Mouse (Mus musculus) left cerebral cortex, postnatal 25 days (tissue): ENCODE results near the gene Tnpo1. TPM values are rescaled to one million over a fixed set of nuclear protein-coding genes. Genes with fewer than 3 reads are reported as not detected.

Experiments
- DNase-seq, 2 experiments: peaks; one replicate each; pipeline ENCODE4 v3.0.0; 2022; ENCODE audit warnings: low spot score in 2 of 2, mixed read lengths in 1 of 2
- intact Hi-C: fragments of 180-260 bp; cut with DNase I; formaldehyde crosslinking; loops from one replicate; pipeline ENCODE4 v1.15.1; 2025
- total RNA-seq, 2 experiments: library from RNA; stranded (reverse); gene quantifications; 2 replicates each; pipeline ENCODE4 v1.2.3; 2021

The Tnpo1 gene
- total RNA-seq, 2 experiments from 2014 or later = 52.9 to 69.1 TPM

GRCm38 (mm10) chr13:98896434-98897126, 29.6 kb downstream of the Tnpo1 start:
- no peak for DNase-seq
- intact Hi-C loops = no loop called here

- intact Hi-C loops = no loop called here
- DNase-seq = no peak
These were observed 30.2 kb downstream of the Tnpo1 start for GRCm38 (mm10) chr13:98896013-98896412.

GRCm38 (mm10) chr13:98894900-98895299, 31.3 kb downstream of the Tnpo1 start:
- DNase-seq = peak in 1 of 2 experiments; percentile 71
- intact Hi-C loops = loop anchor here (5.0 kb wide), 1 partner anchor 197 kb away; no protein-coding TSS in a partner anchor

- intact Hi-C loops = loop anchor here (2.0 to 5.0 kb wide), 2 partner anchors 33 to 201 kb away; no protein-coding TSS in a partner anchor
- DNase-seq = no peak
These were observed 34.7 kb downstream of the Tnpo1 start for GRCm38 (mm10) chr13:98891443-98891842.

GRCm38 (mm10) chr13:98890871-98891219, 35.3 kb downstream of the Tnpo1 start:
- intact Hi-C loops = loop anchor here (2.0 to 5.0 kb wide), 2 partner anchors 34 to 201 kb away; no protein-coding TSS in a partner anchor
- peak; percentile 85 to 89 for DNase-seq

- peak; percentile 51 to 65 for DNase-seq
- intact Hi-C loops = loop anchor here (2.0 to 5.0 kb wide), 2 partner anchors 34 to 202 kb away; no protein-coding TSS in a partner anchor
These were observed 35.9 kb downstream of the Tnpo1 start for GRCm38 (mm10) chr13:98890137-98890870.

- DNase-seq = no peak
- intact Hi-C loops = no loop called here
These were observed 37.0 kb downstream of the Tnpo1 start for GRCm38 (mm10) chr13:98889211-98889610.

GRCm38 (mm10) chr13:98883774-98884173, 42.4 kb downstream of the Tnpo1 start:
- DNase-seq = no peak
- intact Hi-C loops = no loop called here

GRCm38 (mm10) chr13:98881991-98882390, 44.2 kb downstream of the Tnpo1 start:
- intact Hi-C loops = no loop called here
- DNase-seq = no peak

- intact Hi-C loops = no loop called here
- DNase-seq = no peak
These were observed 45.8 kb downstream of the Tnpo1 start for GRCm38 (mm10) chr13:98880336-98880735.

GRCm38 (mm10) chr13:98879422-98879821, 46.8 kb downstream of the Tnpo1 start:
- peak in 1 of 2 experiments; percentile 51 for DNase-seq
- intact Hi-C loops = no loop called here

- no peak for DNase-seq
- intact Hi-C loops = no loop called here
These were observed 49.0 kb downstream of the Tnpo1 start for GRCm38 (mm10) chr13:98877165-98877564.

- intact Hi-C loops = no loop called here
These were observed 51.5 kb downstream of the Tnpo1 start for GRCm38 (mm10) chr13:98874727-98875126.

GRCm38 (mm10) chr13:98872273-98872847, 53.8 kb downstream of the Tnpo1 start:
- intact Hi-C loops = no loop called here
- DNase-seq = no peak

More at GRCm38 (mm10) chr13:98874727-98875126, 51.5 kb downstream of the Tnpo1 start:
- no peak for DNase-seq

- DNase-seq = no peak
- intact Hi-C loops = no loop called here
These were observed 54.9 kb downstream of the Tnpo1 start for GRCm38 (mm10) chr13:98871263-98871662.

GRCm38 (mm10) chr13:98868236-98868923, 57.8 kb downstream of the Tnpo1 start:
- no peak for DNase-seq
- intact Hi-C loops = loop anchor here (5.0 kb wide), 2 partner anchors 224 to 449 kb away; no protein-coding TSS in a partner anchor

- intact Hi-C loops = loop anchor here (5.0 kb wide), 2 partner anchors 224 to 449 kb away; no protein-coding TSS in a partner anchor
- DNase-seq = peak; percentile 49 to 60
These were observed 58.4 kb downstream of the Tnpo1 start for GRCm38 (mm10) chr13:98867810-98868209.

GRCm38 (mm10) chr13:98855291-98855690, 70.9 kb downstream of the Tnpo1 start:
- no peak for DNase-seq
- intact Hi-C loops = no loop called here

GRCm38 (mm10) chr13:98845794-98846193, 80.4 kb downstream of the Tnpo1 start:
- no peak for DNase-seq
- intact Hi-C loops = no loop called here
